ENCODE assay signal across 21 mouse cellular contexts in the genomic region with DNA sequence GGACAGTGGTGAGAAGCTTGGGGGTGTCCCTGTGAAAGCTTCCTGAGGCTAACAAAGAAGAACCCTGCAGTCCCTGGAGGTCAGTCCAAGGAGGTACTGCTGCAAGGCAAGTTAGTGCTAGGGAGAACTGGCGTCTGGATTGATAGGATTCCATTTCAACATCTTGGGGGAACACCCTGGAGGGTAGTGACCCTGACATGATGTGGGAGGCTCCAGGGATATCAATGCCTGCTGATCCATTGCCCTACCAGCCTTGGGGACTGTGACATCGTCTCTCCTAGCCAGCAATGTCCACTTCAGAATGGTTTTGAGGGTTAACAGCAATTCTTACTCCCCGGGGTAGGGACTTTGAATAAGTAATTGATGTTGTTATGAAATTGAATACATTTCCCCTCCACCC.
DNase-seq lines count a peak whose midpoint lies in the region; ATAC-seq and TF ChIP-seq lines count a peak whose summit lies in the region.
"Had no signal": no experiment of that assay in that cellular context is flagged by ENCODE, and none has a peak within 500 bp of the region (broad histone marks: within the 10 kb centered on the region; RNA-seq: fewer than 3 reads in every experiment).

No protein-coding gene starts in this region.

- H3K9ac ChIP-seq in intestine, postnatal 0 days (ENCODE audit: low read depth, low read length): no peak overlapping the region
- H3K9ac ChIP-seq: embryonic facial prominence, embryonic 15.5 days; hindbrain, embryonic 12.5 days had no signal

- no peak overlapping the region for H3K4me3 ChIP-seq in bone marrow macrophage, adult 2 months (ENCODE audit: insufficient read depth, low read length)
- H3K4me3 ChIP-seq in intestine, postnatal 0 days (ENCODE audit: low read depth, low read length): no peak overlapping the region
- H3K4me3 ChIP-seq in gastrocnemius, adult 2 months: no peak overlapping the region
- H3K4me3 ChIP-seq: embryonic facial prominence, embryonic 15.5 days; erythroblast, embryonic 14.5 days; forebrain, embryonic 10.5 days; heart, embryonic 10.5 days; hindbrain, embryonic 12.5 days had no signal

- 56% methylated on average over 3 of the region's 3 CpGs for WGBS in intestine, postnatal 0 days

- H3K27me3 ChIP-seq in intestine, postnatal 0 days (replicated peaks; ENCODE audit: control insufficient read depth, insufficient read depth, low read length): no peaks in the 10 kb centered on the region
- H3K27me3 ChIP-seq: embryonic facial prominence, embryonic 15.5 days had no signal

- H3K4me1 ChIP-seq in bone marrow macrophage, adult 2 months (ENCODE audit: control insufficient read depth, insufficient read depth, low read length): peaks cover 53% of the 10 kb centered on the region
- H3K4me1 ChIP-seq in intestine, postnatal 0 days (replicated peaks; ENCODE audit: control insufficient read depth, insufficient read depth, low read length): no peaks in the 10 kb centered on the region; the same call in 1 of the 2 replicates
- H3K4me1 ChIP-seq: heart, embryonic 10.5 days had no signal

- TF ChIP-seq POLR2A in bone marrow macrophage, adult 2 months (IDR thresholded peaks at IDR 0.05; ENCODE audit: borderline replicate concordance, low read depth, low read length): 0 out of 2 replicates have a peak, but pooled peaks have one; percentile 11

- H3K4me2 ChIP-seq in intestine, postnatal 0 days (replicated peaks; ENCODE audit: low read depth): no peak overlapping the region
- H3K4me2 ChIP-seq: embryonic facial prominence, embryonic 15.5 days; hindbrain, embryonic 12.5 days had no signal

- peak; percentile 52 for DNase-seq in adrenal gland, postnatal 14 days
- DNase-seq in adrenal gland, postnatal 25 days: no peak
- DNase-seq in urinary bladder, postnatal 36 days (ENCODE audit: low spot score in 2 of 2): no peak
- no peak for DNase-seq in thymus, adult 18-20 months
- DNase-seq in gastrocnemius, adult 2 months: no peak
- DNase-seq: cerebellum, adult 2 months; cerebellum, postnatal 10 days; embryo, embryonic 11 days; gastrocnemius, postnatal 14 days; heart, postnatal 10 days; heart, postnatal 4 days had no signal

- no peaks in the 10 kb centered on the region for H3K36me3 ChIP-seq in intestine, postnatal 0 days (ENCODE audit: control insufficient read depth, insufficient read depth)
- H3K36me3 ChIP-seq: embryonic facial prominence, embryonic 15.5 days; forebrain, embryonic 10.5 days; heart, embryonic 10.5 days; hindbrain, embryonic 12.5 days had no signal

- peak; percentile 33 for ATAC-seq in common myeloid progenitor, adult 5-6 weeks (replicated peaks; ENCODE audit: low read depth, poor library complexity, severe bottlenecking)
- ATAC-seq in intestine, postnatal 0 days: peak; percentile 53
- ATAC-seq: forebrain, embryonic 14.5 days; hindbrain, embryonic 16.5 days had no signal

- intact Hi-C loops in gastrocnemius, adult 2 months (cut with DNase I): no loop called here

- no peaks in the 10 kb centered on the region for H3K9me3 ChIP-seq in intestine, postnatal 0 days (ENCODE audit: control insufficient read depth)
- H3K9me3 ChIP-seq: embryonic facial prominence, embryonic 15.5 days; forebrain, embryonic 10.5 days; heart, embryonic 10.5 days; hindbrain, embryonic 12.5 days had no signal

- TF ChIP-seq CTCF in bone marrow macrophage, adult 2 months (IDR thresholded peaks at IDR 0.05; ENCODE audit: low read depth, low read length): no peak
- TF ChIP-seq CTCF in intestine, postnatal 0 days (IDR thresholded peaks at IDR 0.05; ENCODE audit: low read depth): no peak
- TF ChIP-seq CTCF in gastrocnemius, adult 2 months (IDR thresholded peaks at IDR 0.05): no peak

- H3K27ac ChIP-seq in bone marrow macrophage, adult 2 months (ENCODE audit: insufficient read depth, low read depth, low read length): peak overlapping the region; percentile 68
- no peak overlapping the region for H3K27ac ChIP-seq in intestine, postnatal 0 days (ENCODE audit: low read depth, low read length)
- no peak overlapping the region for H3K27ac ChIP-seq in gastrocnemius, adult 2 months
- H3K27ac ChIP-seq: embryonic facial prominence, embryonic 15.5 days; forebrain, embryonic 10.5 days; heart, embryonic 10.5 days; hindbrain, embryonic 12.5 days had no signal
